Mouse (Mus musculus) urinary bladder, postnatal 0 days (tissue): Measurements from ENCODE around the gene BC037034. TPM values are rescaled to one million over a fixed set of nuclear protein-coding genes. Genes with fewer than 3 reads are reported as not detected.

ENCODE experiments used
- polyA plus RNA-seq: library from polyadenylated mRNA; unstranded; fragments of >200 nt; fragmentation: Nextera tagmentation; extraction: Ambion mirVana; gene quantifications from 2 replicates; pipeline ENCODE4 v1.2.1, GENCODE M21; 2015

BC037034 gene
- polyA plus RNA-seq, result 2.6 and 2.7 TPM in 2 replicates

GRCm38 (mm10) chr5:138263260-138264206 is at the start of gene BC037034:
Gene BC037034, minus strand, starts transcription at chr5:138264033.

GRCm38 (mm10) chr5:138279585-138280424 is 16.0 kb upstream of the BC037034 start, which contains the start of the genes Gm43720, Gpc2 and Stag3:
Gene Gm43720, minus strand, starts transcription at chr5:138279958.
Gene Gpc2, minus strand, starts transcription at chr5:138280005.
Gene Stag3, plus strand, starts transcription at chr5:138280240.

GRCm38 (mm10) chr5:138272409-138272923 is 8.6 kb upstream of the BC037034 start, which contains the start of gene Gal3st4:
Gene Gal3st4, minus strand, starts transcription at chr5:138272840.

GRCm38 (mm10) chr5:138255353-138256093 is 8.3 kb downstream of the BC037034 start, which contains the start of gene Lamtor4:
Gene Lamtor4, plus strand, starts transcription at chr5:138255482.

GRCm38 (mm10) chr5:138225700-138226099 is 38.1 kb downstream of the BC037034 start, which contains the start of gene Nxpe5:
Gene Nxpe5, plus strand, starts transcription at chr5:138225898.

Other genes starting within 250 kb of the BC037034 start
- not detected in 2 replicates for gene Smok3a, start 242.8 kb downstream of the BC037034 start, polyA plus RNA-seq
- not detected in 2 replicates for gene Smok3b, start 242.6 kb downstream of the BC037034 start, polyA plus RNA-seq
- not detected in 2 replicates for gene Smok3c, start 210.8 kb downstream of the BC037034 start, polyA plus RNA-seq
- 5.8 and 7.2 TPM in 2 replicates for gene Zkscan1, start 178.9 kb downstream of the BC037034 start, polyA plus RNA-seq
- gene Zscan21, start 147.1 kb downstream of the BC037034 start, polyA plus RNA-seq, result 23.5 and 26.3 TPM in 2 replicates
- 6.8 and 7.5 TPM in 2 replicates for gene Zfp113, start 108.3 kb downstream of the BC037034 start, polyA plus RNA-seq
- gene Cops6, start 103.0 kb downstream of the BC037034 start, polyA plus RNA-seq, result 224 and 240 TPM in 2 replicates
- 9.8 and 10.3 TPM in 2 replicates for gene Ap4m1, start 92.0 kb downstream of the BC037034 start, polyA plus RNA-seq
- gene Mcm7, start 91.6 kb downstream of the BC037034 start, polyA plus RNA-seq, result 38.7 and 44.9 TPM in 2 replicates
- 33.7 and 34.9 TPM in 2 replicates for gene Taf6, start 76.6 kb downstream of the BC037034 start, polyA plus RNA-seq
- 21.2 and 22.7 TPM in 2 replicates for gene Cnpy4, start 76.5 kb downstream of the BC037034 start, polyA plus RNA-seq
- 8.4 and 9.6 TPM in 2 replicates for gene Mblac1, start 69.7 kb downstream of the BC037034 start, polyA plus RNA-seq
- gene Nxpe5, start 38.1 kb downstream of the BC037034 start, polyA plus RNA-seq, result 0.42 and 0.51 TPM in 2 replicates
- gene Lamtor4, start 8.6 kb downstream of the BC037034 start, polyA plus RNA-seq, result 71.9 and 85.1 TPM in 2 replicates
- 1.9 and 2.0 TPM in 2 replicates for gene Gal3st4, start 8.8 kb upstream of the BC037034 start, polyA plus RNA-seq
- 0.12 and 0.25 TPM in 2 replicates for gene Gm43720, start 15.9 kb upstream of the BC037034 start, polyA plus RNA-seq
- gene Gpc2, start 16.0 kb upstream of the BC037034 start, polyA plus RNA-seq, result 1.4 and 1.5 TPM in 2 replicates
- 0.61 and 1.1 TPM in 2 replicates for gene Stag3, start 16.2 kb upstream of the BC037034 start, polyA plus RNA-seq
- not detected in 2 replicates for gene Pvrig, start 77.9 kb upstream of the BC037034 start, polyA plus RNA-seq
- gene Zfp157, start 177.4 kb upstream of the BC037034 start, polyA plus RNA-seq, result 9.4 and 9.6 TPM in 2 replicates